Mouse (Mus musculus) megakaryocyte, embryonic 14.5 days (primary cell): ENCODE measurements at regions not wholly inside any gene's neighbourhood (a gene's known extent, or its start where the extent isn't known, plus 50 kb on each side); places are given as distances from the start of the nearest gene placed in this dataset.

Source experiments
- FLI1 ChIP-seq: IDR thresholded peaks from 2 replicates; pipeline ENCODE4 v1.6.1; 2012; ENCODE audit warnings: low read length, inconsistent platforms, mixed read lengths
- GATA1 ChIP-seq: IDR thresholded peaks from 3 replicates; pipeline ENCODE4 v1.6.1; 2012; ENCODE audit warnings: mixed read lengths, low read length, inconsistent platforms, borderline replicate concordance

DNA sequence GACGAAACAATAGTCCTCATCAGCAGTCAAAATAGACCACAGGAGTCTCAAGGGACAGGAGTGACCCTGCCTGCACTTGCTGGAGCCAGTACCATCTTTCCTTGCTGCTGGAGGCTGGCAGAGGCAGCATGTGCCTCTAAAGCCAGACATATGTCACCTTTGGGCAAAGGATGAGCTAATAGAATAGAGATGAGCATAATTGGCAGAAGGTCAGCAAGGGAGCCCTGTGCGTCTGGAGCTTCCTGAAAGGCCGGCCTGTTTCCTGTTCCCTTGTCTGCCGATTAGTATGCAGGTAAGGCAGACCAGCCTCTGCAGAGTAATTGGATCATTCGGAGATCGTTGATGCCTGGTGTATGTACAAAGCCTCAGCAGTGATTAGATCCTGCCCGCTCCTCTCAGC lies 87.0 kb upstream of the Rbfox1 start:
- TF ChIP-seq GATA1 (no peak), FLI1 (no peak)
